In genomic region chr3:38151821-38152220, GRCm38 (mm10) we compare ENCODE assay signal across 20 mouse cellular contexts.
A peak's percentile ranks its signal among the peaks of the same experiment; 100 is the strongest.
DNase-seq lines count a peak whose midpoint lies in the region; ATAC-seq and TF ChIP-seq lines count a peak whose summit lies in the region.
"Had no signal": no experiment of that assay in that cellular context is flagged by ENCODE, and none has a peak within 500 bp of the region (broad histone marks: within the 10 kb centered on the region; RNA-seq: fewer than 3 reads in every experiment).

No protein-coding gene starts in this region.

- H3K9ac ChIP-seq in intestine, embryonic 14.5 days (ENCODE audit: low read length): no peak overlapping the region
- H3K9ac ChIP-seq in intestine, postnatal 0 days (ENCODE audit: low read depth, low read length): no peak overlapping the region
- H3K9ac ChIP-seq in liver, embryonic 16.5 days (ENCODE audit: low read depth, low read length): no peak overlapping the region
- H3K9ac ChIP-seq: embryonic facial prominence, embryonic 12.5 days; forebrain, embryonic 15.5 days; heart, embryonic 13.5 days had no signal

- 0 out of 2 replicates have a peak, but pooled peaks cover 6% of the 10 kb centered on the region for H3K4me1 ChIP-seq in intestine, embryonic 14.5 days (replicated peaks; ENCODE audit: control insufficient read depth, insufficient read depth, low read length)
- no peaks in the 10 kb centered on the region for H3K4me1 ChIP-seq in intestine, postnatal 0 days (replicated peaks; ENCODE audit: control insufficient read depth, insufficient read depth, low read length)
- no peaks in the 10 kb centered on the region for H3K4me1 ChIP-seq in liver, embryonic 16.5 days (ENCODE audit: control insufficient read depth, low read depth, low read length)
- H3K4me1 ChIP-seq: embryonic facial prominence, embryonic 12.5 days; forebrain, embryonic 15.5 days; heart, embryonic 13.5 days had no signal

- no peak overlapping the region for H3K4me3 ChIP-seq in intestine, embryonic 14.5 days (ENCODE audit: low read depth, low read length)
- H3K4me3 ChIP-seq in intestine, postnatal 0 days (ENCODE audit: low read depth, low read length): no peak overlapping the region
- H3K4me3 ChIP-seq in liver, embryonic 16.5 days (ENCODE audit: low read depth, low read length): no peak overlapping the region
- H3K4me3 ChIP-seq: embryonic facial prominence, embryonic 12.5 days; forebrain, embryonic 15.5 days; heart, embryonic 13.5 days had no signal

- H3K27ac ChIP-seq in intestine, embryonic 14.5 days (ENCODE audit: low read depth): peak overlapping the region; percentile 3; the same call in 1 of the 2 replicates
- no peak overlapping the region for H3K27ac ChIP-seq in intestine, postnatal 0 days (ENCODE audit: low read depth, low read length)
- no peak overlapping the region for H3K27ac ChIP-seq in liver, embryonic 16.5 days (ENCODE audit: low read length)
- H3K27ac ChIP-seq: embryonic facial prominence, embryonic 12.5 days; forebrain, embryonic 15.5 days; heart, embryonic 13.5 days had no signal

- TF ChIP-seq CTCF in intestine, postnatal 0 days (IDR thresholded peaks at IDR 0.05; ENCODE audit: low read depth): no peak

- H3K27me3 ChIP-seq in intestine, embryonic 14.5 days (replicated peaks; ENCODE audit: control insufficient read depth, insufficient read depth, low read length): no peaks in the 10 kb centered on the region
- no peaks in the 10 kb centered on the region for H3K27me3 ChIP-seq in intestine, postnatal 0 days (replicated peaks; ENCODE audit: control insufficient read depth, insufficient read depth, low read length)
- no peaks in the 10 kb centered on the region for H3K27me3 ChIP-seq in liver, embryonic 16.5 days (ENCODE audit: control insufficient read depth, insufficient read depth, low read depth, low read length)
- H3K27me3 ChIP-seq: embryonic facial prominence, embryonic 12.5 days; forebrain, embryonic 15.5 days; heart, embryonic 13.5 days had no signal

- ATAC-seq in intestine, embryonic 14.5 days (replicated peaks; ENCODE audit: low FRiP score, low TSS enrichment, low read depth): no peak
- ATAC-seq in intestine, postnatal 0 days: no peak
- 0 out of 2 replicates have a peak, but pooled peaks have one; percentile 19 for ATAC-seq in liver, embryonic 16.5 days (ENCODE audit: low read depth)
- ATAC-seq: CD4-positive, CD25-positive, alpha-beta regulatory T cell, adult 4 months; forebrain, embryonic 15.5 days had no signal

- DNase-seq in intestine, embryonic 14.5 days (ENCODE audit: low spot score): no peak
- DNase-seq in liver: no peak
- peak; percentile 47 for DNase-seq in lung, postnatal 36 days
- DNase-seq in lung, postnatal 14 days: no peak
- DNase-seq in thymus, postnatal 14 days: no peak
- DNase-seq: adrenal gland, postnatal 14 days; B cell, adult 2 months; cerebellum, adult 11-12 months; cerebellum, adult 9-10 months; cerebellum, postnatal 25 days; gastrocnemius, postnatal 36 days; heart, adult 11 months; heart, postnatal 36 days had no signal

- H3K36me3 ChIP-seq in intestine, embryonic 14.5 days (ENCODE audit: control insufficient read depth, insufficient read depth, low read length): no peaks in the 10 kb centered on the region
- no peaks in the 10 kb centered on the region for H3K36me3 ChIP-seq in intestine, postnatal 0 days (ENCODE audit: control insufficient read depth, insufficient read depth)
- H3K36me3 ChIP-seq in liver, embryonic 16.5 days (ENCODE audit: control insufficient read depth, insufficient read depth): no peaks in the 10 kb centered on the region
- H3K36me3 ChIP-seq: embryonic facial prominence, embryonic 12.5 days; forebrain, embryonic 15.5 days; G1E; heart, embryonic 13.5 days had no signal

- H3K9me3 ChIP-seq in intestine, embryonic 14.5 days (ENCODE audit: control insufficient read depth, low read length): no peaks in the 10 kb centered on the region
- H3K9me3 ChIP-seq in intestine, postnatal 0 days (ENCODE audit: control insufficient read depth): no peaks in the 10 kb centered on the region
- no peaks in the 10 kb centered on the region for H3K9me3 ChIP-seq in liver, embryonic 16.5 days (replicated peaks; ENCODE audit: control insufficient read depth, low read length)
- H3K9me3 ChIP-seq: embryonic facial prominence, embryonic 12.5 days; forebrain, embryonic 15.5 days; G1E; heart, embryonic 13.5 days had no signal

- 73% methylated on average over 6 of the region's 6 CpGs for WGBS in intestine, embryonic 14.5 days
- WGBS in intestine, postnatal 0 days: 69% methylated on average over 6 of the region's 6 CpGs
- WGBS in liver, embryonic 16.5 days (ENCODE audit: insufficient replicate concordance): 56% methylated on average over 6 of the region's 6 CpGs

- H3K4me2 ChIP-seq in intestine, embryonic 14.5 days (ENCODE audit: low read length): no peak overlapping the region
- H3K4me2 ChIP-seq in intestine, postnatal 0 days (replicated peaks; ENCODE audit: low read depth): no peak overlapping the region
- no peak overlapping the region for H3K4me2 ChIP-seq in liver, embryonic 16.5 days (ENCODE audit: low read depth, low read length)
- H3K4me2 ChIP-seq: embryonic facial prominence, embryonic 12.5 days; forebrain, embryonic 15.5 days; heart, embryonic 13.5 days had no signal
